Mouse (Mus musculus) thymus, adult 18-20 months (tissue): ENCODE results near the gene Magix.
"Not testable (repeated sequence)": the region's sequence is repeated elsewhere in the genome, so short reads cannot be mapped to it uniquely, and the experiment has no call there.

Experiments used
- DNase-seq, 2 experiments: peaks; one replicate each; pipeline ENCODE4 v3.0.0; 2022; ENCODE audit warnings: mixed read lengths in 2 of 2

Magix gene

GRCm38 (mm10) chrX:7680864-7681263, at the start of gene Magix:
Gene Magix, minus strand, starts transcription at chrX:7681251.
- DNase-seq = no peak

- DNase-seq = no peak
These were observed 47.8 kb upstream of the Magix start for GRCm38 (mm10) chrX:7728922-7729265.

GRCm38 (mm10) chrX:7728215-7728921, 47.3 kb upstream of the Magix start, which contains the start of gene Praf2:
Gene Praf2, plus strand, starts transcription at chrX:7728439.
- peak; percentile 60 to 69 for DNase-seq

GRCm38 (mm10) chrX:7727176-7727575, 46.1 kb upstream of the Magix start:
- DNase-seq = no peak

GRCm38 (mm10) chrX:7725841-7726240, 44.8 kb upstream of the Magix start:
- no peak for DNase-seq

- DNase-seq = no peak
These were observed 43.1 kb upstream of the Magix start for GRCm38 (mm10) chrX:7724135-7724534.

- DNase-seq = no peak
These were observed 41.6 kb upstream of the Magix start for GRCm38 (mm10) chrX:7722691-7723090.

GRCm38 (mm10) chrX:7722282-7722611, 41.2 kb upstream of the Magix start:
- peak in 1 of 2 experiments; percentile 57 for DNase-seq

GRCm38 (mm10) chrX:7721514-7722281, 40.6 kb upstream of the Magix start, which contains the start of gene Gm45208:
Gene Gm45208, plus strand, starts transcription at chrX:7722245.
- DNase-seq = peak; percentile 25 to 42

- not testable (repeated sequence) for DNase-seq
These were observed 35.0 kb upstream of the Magix start for GRCm38 (mm10) chrX:7716058-7716457.

GRCm38 (mm10) chrX:7714135-7714899, 33.3 kb upstream of the Magix start, which contains the start of gene Wdr45:
Gene Wdr45, plus strand, starts transcription at chrX:7714333.
- peak; percentile 80 to 92 for DNase-seq

GRCm38 (mm10) chrX:7713764-7714134, 32.7 kb upstream of the Magix start:
- DNase-seq = not testable (repeated sequence)

GRCm38 (mm10) chrX:7696954-7697381, 15.9 kb upstream of the Magix start, which contains the start of gene Gpkow:
Gene Gpkow, plus strand, starts transcription at chrX:7697131.
- DNase-seq = peak; percentile 70 to 79

GRCm38 (mm10) chrX:7696520-7696919, 15.5 kb upstream of the Magix start:
- no peak for DNase-seq

GRCm38 (mm10) chrX:7692862-7693261, 11.8 kb upstream of the Magix start:
- no peak for DNase-seq

- DNase-seq = no peak
These were observed 9.4 kb upstream of the Magix start for GRCm38 (mm10) chrX:7690486-7690885.

- no peak for DNase-seq
These were observed 7.3 kb upstream of the Magix start for GRCm38 (mm10) chrX:7688321-7688720.

GRCm38 (mm10) chrX:7680057-7680412, 1.0 kb downstream of the Magix start:
- DNase-seq = no peak

- peak; percentile 74 to 77 for DNase-seq
These were observed 1.5 kb downstream of the Magix start for GRCm38 (mm10) chrX:7679405-7680056.

GRCm38 (mm10) chrX:7678986-7679385, 2.1 kb downstream of the Magix start:
- no peak for DNase-seq

- no peak for DNase-seq
These were observed 6.1 kb downstream of the Magix start for GRCm38 (mm10) chrX:7675001-7675380.

GRCm38 (mm10) chrX:7674284-7675000, 6.6 kb downstream of the Magix start:
- peak in 1 of 2 experiments; percentile 26 for DNase-seq
